Mouse (Mus musculus): ENCODE results near the gene Epb41l1. TPM values are rescaled to one million over a fixed set of nuclear protein-coding genes. Genes with fewer than 3 reads are reported as not detected.

Gene Epb41l1
- polyA plus RNA-seq, 1 experiment: 38.1 TPM

DNA sequence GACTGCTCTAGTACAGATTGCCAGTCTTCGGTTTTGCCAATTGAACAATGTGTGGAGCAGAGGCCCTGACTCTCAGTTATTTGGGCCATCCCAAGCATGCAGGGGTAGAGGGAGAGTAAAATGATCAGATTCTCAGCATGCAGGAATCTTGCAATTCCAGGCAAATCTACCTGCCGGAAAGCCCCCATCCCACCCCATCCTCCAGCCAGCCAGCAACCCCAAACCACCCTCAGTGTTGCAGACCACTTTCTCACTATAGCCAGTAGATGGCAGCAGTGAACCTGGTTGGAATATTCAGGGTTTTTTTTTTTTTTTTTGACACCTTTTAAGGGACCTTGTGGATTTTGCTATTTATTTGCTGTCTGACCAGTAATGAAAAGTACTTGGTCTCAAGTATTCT, 109.0 kb downstream of the Epb41l1 start:
- 51% methylated on average over 2 of the region's 2 CpGs for WGBS
- Histone ChIP-seq H3K27ac (ENCODE audit: insufficient read depth, low read depth, low read length) (no peak overlapping the region), H3K36me3 (ENCODE audit: control insufficient read depth, insufficient read depth, low read length) (no peaks in the 10 kb centered on the region; the same call in 1 of the 2 replicates), H3K27me3 (replicated peaks; ENCODE audit: control insufficient read depth, insufficient read depth, low read length) (no peaks in the 10 kb centered on the region), H3K4me1 (ENCODE audit: control insufficient read depth, insufficient read depth, low read length) (no peaks in the 10 kb centered on the region), H3K4me3 (ENCODE audit: insufficient read depth, low read depth, low read length) (no peak overlapping the region)
- TF ChIP-seq POLR2A (IDR thresholded peaks at IDR 0.05; ENCODE audit: low read depth, low read length) (no peak), CTCF (conservative IDR thresholded peaks at IDR 0.05; ENCODE audit: insufficient read depth, insufficient read length, low read depth, low read length) (peak; percentile 56)
- DNase-seq: peak; percentile 31

DNA sequence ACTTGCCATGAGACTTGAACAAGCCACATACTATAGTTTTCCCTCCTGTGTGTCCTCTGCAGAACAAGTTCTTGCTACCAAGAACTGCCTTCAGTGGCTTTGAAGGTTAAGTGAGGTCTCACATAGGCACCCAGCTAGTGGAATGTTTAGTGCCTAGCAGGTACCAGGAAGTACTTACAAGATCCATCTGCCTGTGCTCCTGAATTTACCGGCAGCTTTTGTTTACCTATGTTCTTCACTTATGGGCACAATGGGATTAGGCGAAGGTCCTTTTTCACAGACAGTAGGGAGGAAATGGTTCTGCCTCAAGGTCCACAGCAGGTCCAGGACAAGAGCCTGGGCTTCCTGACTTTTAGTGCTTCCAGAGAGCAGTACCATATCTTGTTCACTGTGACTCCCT, 112.5 kb downstream of the Epb41l1 start:
- no peak for DNase-seq
- no peaks in the 10 kb centered on the region; the same call in 1 of the 2 replicates for H3K36me3 ChIP-seq (ENCODE audit: control insufficient read depth, insufficient read depth, low read length)
- H3K27ac ChIP-seq (ENCODE audit: insufficient read depth, low read depth, low read length): no peak overlapping the region
- TF ChIP-seq CTCF (conservative IDR thresholded peaks at IDR 0.05; ENCODE audit: insufficient read depth, insufficient read length, low read depth, low read length): no peak
- TF ChIP-seq POLR2A (IDR thresholded peaks at IDR 0.05; ENCODE audit: low read depth, low read length): no peak
- WGBS: 58% methylated on average over 2 of the region's 2 CpGs
- H3K27me3 ChIP-seq (replicated peaks; ENCODE audit: control insufficient read depth, insufficient read depth, low read length): no peaks in the 10 kb centered on the region
- H3K4me1 ChIP-seq (ENCODE audit: control insufficient read depth, insufficient read depth, low read length): no peaks in the 10 kb centered on the region
- no peak overlapping the region for H3K4me3 ChIP-seq (ENCODE audit: insufficient read depth, low read depth, low read length)

DNA sequence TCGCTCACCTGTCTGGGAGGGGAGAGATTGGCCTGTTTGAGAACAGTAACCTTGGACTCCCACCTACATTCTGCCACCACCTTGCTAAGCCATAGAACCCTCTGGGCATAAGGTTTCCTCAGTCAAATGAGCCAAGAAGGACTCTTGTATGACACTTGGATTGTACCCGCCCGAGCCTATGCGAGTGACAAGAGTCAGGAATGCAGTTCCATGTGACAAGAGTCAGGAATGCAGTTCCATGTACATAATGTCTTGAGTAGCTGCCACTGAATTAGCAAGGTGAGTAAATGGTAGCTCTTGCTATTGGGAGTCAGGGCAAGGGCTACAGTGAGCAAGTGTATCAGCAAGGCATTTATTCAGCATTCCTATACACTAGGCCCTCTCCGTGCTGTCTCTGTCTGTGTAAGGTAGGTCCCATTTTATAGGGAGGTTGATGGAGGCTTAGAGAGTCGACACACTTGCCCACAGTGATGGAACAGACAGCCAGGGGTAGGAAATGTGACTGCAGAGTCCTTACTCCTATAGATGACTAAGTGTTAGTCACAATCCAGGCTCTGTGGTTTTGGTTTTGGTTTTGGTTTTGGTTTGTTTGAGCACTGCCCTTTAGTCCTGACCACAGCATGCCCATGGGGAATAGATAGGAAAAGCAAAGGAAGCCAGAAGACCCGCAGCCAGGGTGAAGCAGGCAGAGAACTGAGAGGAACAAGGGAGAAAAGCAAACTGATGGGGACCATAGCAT, 118.3 kb downstream of the Epb41l1 start:
- H3K27ac ChIP-seq (ENCODE audit: insufficient read depth, low read depth, low read length): no peak overlapping the region
- no peak for DNase-seq
- 76% methylated on average over 7 of the region's 7 CpGs for WGBS
- TF ChIP-seq CTCF (conservative IDR thresholded peaks at IDR 0.05; ENCODE audit: insufficient read depth, insufficient read length, low read depth, low read length) (no peak), POLR2A (IDR thresholded peaks at IDR 0.05; ENCODE audit: low read depth, low read length) (no peak)
- no peaks in the 10 kb centered on the region for H3K27me3 ChIP-seq (replicated peaks; ENCODE audit: control insufficient read depth, insufficient read depth, low read length)
- no peak overlapping the region for H3K4me3 ChIP-seq (ENCODE audit: insufficient read depth, low read depth, low read length)
- H3K36me3 ChIP-seq (ENCODE audit: control insufficient read depth, insufficient read depth, low read length): no peaks in the 10 kb centered on the region
- H3K4me1 ChIP-seq (ENCODE audit: control insufficient read depth, insufficient read depth, low read length): no peaks in the 10 kb centered on the region

- H3K4me3 ChIP-seq (ENCODE audit: insufficient read depth, low read depth, low read length): no peak overlapping the region
- no peak for DNase-seq
- H3K27ac ChIP-seq (ENCODE audit: insufficient read depth, low read depth, low read length): no peak overlapping the region
- H3K27me3 ChIP-seq (replicated peaks; ENCODE audit: control insufficient read depth, insufficient read depth, low read length): no peaks in the 10 kb centered on the region
- no peaks in the 10 kb centered on the region for H3K4me1 ChIP-seq (ENCODE audit: control insufficient read depth, insufficient read depth, low read length)
- no peaks in the 10 kb centered on the region for H3K36me3 ChIP-seq (ENCODE audit: control insufficient read depth, insufficient read depth, low read length)
- 96% methylated on average over 7 of the region's 7 CpGs for WGBS
- TF ChIP-seq POLR2A (IDR thresholded peaks at IDR 0.05; ENCODE audit: low read depth, low read length) (no peak), CTCF (conservative IDR thresholded peaks at IDR 0.05; ENCODE audit: insufficient read depth, insufficient read length, low read depth, low read length) (no peak)
These were observed 120.3 kb downstream of the Epb41l1 start for GRCm38 (mm10) chr2:156540991-156541390.

GRCm38 (mm10) chr2:156542410-156542809, 121.7 kb downstream of the Epb41l1 start:
- H3K36me3 ChIP-seq (ENCODE audit: control insufficient read depth, insufficient read depth, low read length): no peaks in the 10 kb centered on the region
- TF ChIP-seq POLR2A (IDR thresholded peaks at IDR 0.05; ENCODE audit: low read depth, low read length): no peak
- no peak for TF ChIP-seq CTCF (conservative IDR thresholded peaks at IDR 0.05; ENCODE audit: insufficient read depth, insufficient read length, low read depth, low read length)
- no peak overlapping the region for H3K4me3 ChIP-seq (ENCODE audit: insufficient read depth, low read depth, low read length)
- peaks cover 2% of the 10 kb centered on the region; the same call in 1 of the 2 replicates for H3K4me1 ChIP-seq (ENCODE audit: control insufficient read depth, insufficient read depth, low read length)
- no peaks in the 10 kb centered on the region for H3K27me3 ChIP-seq (replicated peaks; ENCODE audit: control insufficient read depth, insufficient read depth, low read length)
- WGBS: 70% methylated on average over 8 of the region's 8 CpGs
- DNase-seq: no peak
- H3K27ac ChIP-seq (ENCODE audit: insufficient read depth, low read depth, low read length): no peak overlapping the region

DNA sequence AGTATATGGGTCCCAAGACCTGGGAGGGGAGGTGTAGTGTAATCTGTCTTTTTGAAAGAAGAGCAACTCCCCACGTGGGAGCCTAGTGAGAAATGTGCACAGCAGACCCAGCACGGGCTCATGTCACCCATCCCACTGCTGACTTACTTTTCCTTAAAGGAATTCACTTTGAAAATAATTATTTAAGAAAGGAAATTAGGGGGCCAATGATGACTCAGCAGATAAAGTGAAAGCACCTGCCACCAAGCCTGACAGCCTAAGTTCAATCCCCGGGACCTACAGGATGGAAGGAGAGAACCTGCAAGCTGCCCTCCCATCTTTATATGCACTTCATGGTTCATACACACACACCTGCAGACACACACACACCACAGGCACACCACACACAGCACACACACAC, 123.1 kb downstream of the Epb41l1 start:
- no peak for DNase-seq
- H3K27me3 ChIP-seq (replicated peaks; ENCODE audit: control insufficient read depth, insufficient read depth, low read length): no peaks in the 10 kb centered on the region
- H3K4me3 ChIP-seq (ENCODE audit: insufficient read depth, low read depth, low read length): no peak overlapping the region
- no peak for TF ChIP-seq CTCF (conservative IDR thresholded peaks at IDR 0.05; ENCODE audit: insufficient read depth, insufficient read length, low read depth, low read length)
- TF ChIP-seq POLR2A (IDR thresholded peaks at IDR 0.05; ENCODE audit: low read depth, low read length): no peak
- no peak overlapping the region for H3K27ac ChIP-seq (ENCODE audit: insufficient read depth, low read depth, low read length)
- peaks cover 6% of the 10 kb centered on the region; the same call in 1 of the 2 replicates for H3K4me1 ChIP-seq (ENCODE audit: control insufficient read depth, insufficient read depth, low read length)
- WGBS: 62% methylated on average over 3 of the region's 3 CpGs
- H3K36me3 ChIP-seq (ENCODE audit: control insufficient read depth, insufficient read depth, low read length): no peaks in the 10 kb centered on the region

GRCm38 (mm10) chr2:156547123-156547891, 126.6 kb downstream of the Epb41l1 start, which contains the start of gene Aar2:
Gene Aar2, plus strand, starts transcription at chr2:156547584.
- peak within 1 kb of the TSS; percentile 72 for H3K27ac ChIP-seq (ENCODE audit: insufficient read depth, low read depth, low read length)

More at GRCm38 (mm10) chr2:156547123-156547891, 126.6 kb downstream of the Epb41l1 start, which contains the start of gene Aar2:
- DNase-seq: peak; percentile 88
- TF ChIP-seq POLR2A (IDR thresholded peaks at IDR 0.05; ENCODE audit: low read depth, low read length): peak; percentile 63
- TF ChIP-seq CTCF (conservative IDR thresholded peaks at IDR 0.05; ENCODE audit: insufficient read depth, insufficient read length, low read depth, low read length): no peak
- Histone ChIP-seq H3K4me1 (ENCODE audit: control insufficient read depth, insufficient read depth, low read length) (peaks cover 6% of the 10 kb centered on the region; the same call in 1 of the 2 replicates), H3K36me3 (ENCODE audit: control insufficient read depth, insufficient read depth, low read length) (no peaks in the 10 kb centered on the region), H3K4me3 (ENCODE audit: insufficient read depth, low read depth, low read length) (peak within 1 kb of the TSS; percentile 94), H3K27me3 (replicated peaks; ENCODE audit: control insufficient read depth, insufficient read depth, low read length) (no peaks in the 10 kb centered on the region)
- WGBS: 4% methylated on average over 39 of the region's 39 CpGs
